Mouse (Mus musculus) C2C12 (cell line): ENCODE measurements around the gene Tbl3. TPM values are rescaled to one million over a fixed set of nuclear protein-coding genes. Genes with fewer than 3 reads are reported as not detected.
"Not testable (repeated sequence)": the region's sequence is repeated elsewhere in the genome, so short reads cannot be mapped to it uniquely, and the experiment has no call there.

Experiments
- H3K27me3 ChIP-seq: one replicate; pipeline ENCODE4 v1.6.1; 2011; ENCODE audit not compliant: control insufficient read depth, insufficient read depth, insufficient read length
- H3K36me3 ChIP-seq: one replicate; pipeline ENCODE4 v1.6.1; 2011; ENCODE audit not compliant: control insufficient read depth, insufficient read depth
- H3K4me3 ChIP-seq: one replicate; pipeline ENCODE4 v1.5.1; 2011; ENCODE audit warnings: mild to moderate bottlenecking, control low read depth; ENCODE audit not compliant: poor library complexity, insufficient read depth, severe bottlenecking
- H3K79me2 ChIP-seq: one replicate; pipeline ENCODE4 v1.6.1; 2011; ENCODE audit not compliant: control insufficient read depth, insufficient read depth
- H3K79me3 ChIP-seq: one replicate; pipeline ENCODE4 v1.6.1; 2011; ENCODE audit warnings: low read depth, control low read depth
- H3ac ChIP-seq: one replicate; pipeline ENCODE3; 2011; ENCODE audit warnings: low read depth; ENCODE audit not compliant: control insufficient read depth, insufficient read length
- CEBPB ChIP-seq: IDR thresholded peaks from one replicate; pipeline ENCODE4 v1.6.1; 2011; ENCODE audit warnings: low read depth, mild to moderate bottlenecking, control low read depth, moderate library complexity
- CTCF ChIP-seq: IDR thresholded peaks from one replicate; pipeline ENCODE4 v1.5.1; 2011; ENCODE audit not compliant: control insufficient read depth, insufficient read depth, insufficient read length
- FOSL1 ChIP-seq: IDR thresholded peaks from one replicate; pipeline ENCODE4 v1.8.0; 2011; ENCODE audit warnings: mild to moderate bottlenecking, low read length; ENCODE audit not compliant: poor library complexity, insufficient read depth, severe bottlenecking
- MAX ChIP-seq: IDR thresholded peaks from one replicate; pipeline ENCODE4 v1.6.1; 2011; ENCODE audit warnings: mild to moderate bottlenecking, control low read depth
- MYOD1 ChIP-seq: IDR thresholded peaks from one replicate; pipeline ENCODE4 v1.6.1; 2011; ENCODE audit warnings: low read depth; ENCODE audit not compliant: control insufficient read depth, insufficient read length
- MYOG ChIP-seq: IDR thresholded peaks from one replicate; pipeline ENCODE4 v1.6.1; 2011; ENCODE audit not compliant: control insufficient read depth, insufficient read length; ENCODE audit errors: extremely low read depth
- USF1 ChIP-seq: IDR thresholded peaks from one replicate; pipeline ENCODE4 v1.6.1; 2011; ENCODE audit warnings: low read depth, mild to moderate bottlenecking, control low read depth, moderate library complexity
- polyA plus RNA-seq: library from polyadenylated mRNA; unstranded; fragments of >200 nt; fragmentation: generic; extraction: Trizol; gene quantifications from one replicate; pipeline ENCODE4 v1.2.1, GENCODE M21; 2012; ENCODE audit warnings: missing spikeins

Gene Tbl3
- polyA plus RNA-seq, 1 experiment: 83.8 TPM

DNA sequence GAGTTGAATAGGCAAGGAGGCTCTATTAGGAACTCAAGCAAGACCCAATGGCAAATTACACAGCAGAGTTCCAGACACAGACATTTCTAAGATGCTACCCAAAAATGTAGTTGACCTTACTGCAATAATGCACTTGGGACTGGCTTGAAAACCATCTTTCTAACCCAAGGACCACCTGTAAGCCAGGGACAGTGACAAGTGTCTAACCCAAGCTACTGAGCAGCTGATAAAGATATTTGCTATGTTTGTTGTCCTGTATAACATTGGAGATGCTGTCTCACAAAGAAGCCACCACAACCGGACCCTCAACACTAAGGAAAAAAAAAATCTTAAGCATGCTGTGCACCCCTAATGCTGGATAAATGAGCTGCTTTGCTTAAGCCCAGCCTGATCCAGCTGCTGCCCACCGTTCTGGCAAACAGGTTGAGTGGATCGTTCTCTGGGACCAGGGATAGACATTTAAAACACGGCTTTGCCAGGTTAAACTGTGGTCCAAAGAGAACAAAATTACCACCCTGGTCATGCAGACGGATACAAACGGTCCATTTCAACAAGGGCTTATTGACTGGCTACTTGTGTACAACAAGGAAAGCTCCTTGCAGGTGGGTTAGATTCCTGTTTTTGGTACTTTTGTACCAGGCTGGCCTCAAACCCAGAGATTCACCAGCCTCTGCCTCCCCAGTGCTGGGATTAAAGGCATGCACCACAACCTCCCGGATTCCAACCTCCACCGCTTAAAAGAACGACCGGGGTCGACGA lies 15.8 kb upstream of the Tbl3 start:
- H3K36me3 ChIP-seq: peaks cover 20% of the 10 kb centered on the region
- peak overlapping the region; percentile 81 for H3K4me3 ChIP-seq
- no peaks in the 10 kb centered on the region for H3K27me3 ChIP-seq
- H3K79me3 ChIP-seq: peaks cover 24% of the 10 kb centered on the region
- TF ChIP-seq MAX (no peak), CTCF (no peak), CEBPB (no peak), FOSL1 (no peak), MYOD1 (no peak), USF1 (no peak), MYOG (no peak)
- H3ac ChIP-seq: peak overlapping the region; percentile 75
- H3K79me2 ChIP-seq: peaks cover 59% of the 10 kb centered on the region

DNA sequence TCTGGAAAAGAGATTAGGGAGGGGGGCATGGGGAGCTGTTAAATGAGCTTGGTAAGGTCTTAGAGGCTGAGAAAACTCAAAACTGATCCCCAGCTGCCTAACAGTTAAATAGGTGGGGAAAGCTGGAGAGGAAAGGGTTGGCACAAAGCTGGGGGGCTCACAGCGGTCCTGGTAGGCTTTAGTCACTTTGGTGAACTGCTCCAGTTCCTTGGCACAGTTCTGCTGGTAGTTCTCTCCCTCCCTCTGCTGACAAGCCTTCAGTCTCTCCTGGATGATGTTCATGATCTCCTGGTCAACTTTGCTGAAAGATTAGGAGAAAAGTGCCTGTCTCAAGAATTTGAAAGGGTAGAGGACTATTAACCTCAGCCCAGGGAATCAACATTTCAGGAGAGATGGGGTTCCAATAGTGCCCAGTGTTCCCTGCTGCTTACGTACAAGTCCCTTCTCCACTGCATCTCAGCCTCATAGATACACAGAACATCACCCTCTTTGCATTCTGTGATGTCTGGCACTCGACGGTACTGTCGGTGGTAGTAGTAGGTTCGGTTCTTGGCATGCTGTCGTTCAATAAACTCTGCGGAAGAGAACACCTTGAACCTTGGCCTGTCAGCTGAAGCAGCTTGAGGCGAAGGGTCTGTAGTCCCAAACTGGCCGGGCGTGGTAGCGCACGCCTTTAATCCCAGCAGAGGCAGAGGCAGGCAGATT lies 14.9 kb upstream of the Tbl3 start:
- Histone ChIP-seq H3K4me3 (peak overlapping the region; percentile 81), H3ac (peak overlapping the region; percentile 48), H3K36me3 (peaks cover 28% of the 10 kb centered on the region), H3K79me2 (peaks cover 65% of the 10 kb centered on the region), H3K79me3 (peaks cover 24% of the 10 kb centered on the region), H3K27me3 (no peaks in the 10 kb centered on the region)
- TF ChIP-seq MYOG (no peak), MAX (no peak), CEBPB (no peak), CTCF (no peak), USF1 (no peak), FOSL1 (no peak), MYOD1 (no peak)

DNA sequence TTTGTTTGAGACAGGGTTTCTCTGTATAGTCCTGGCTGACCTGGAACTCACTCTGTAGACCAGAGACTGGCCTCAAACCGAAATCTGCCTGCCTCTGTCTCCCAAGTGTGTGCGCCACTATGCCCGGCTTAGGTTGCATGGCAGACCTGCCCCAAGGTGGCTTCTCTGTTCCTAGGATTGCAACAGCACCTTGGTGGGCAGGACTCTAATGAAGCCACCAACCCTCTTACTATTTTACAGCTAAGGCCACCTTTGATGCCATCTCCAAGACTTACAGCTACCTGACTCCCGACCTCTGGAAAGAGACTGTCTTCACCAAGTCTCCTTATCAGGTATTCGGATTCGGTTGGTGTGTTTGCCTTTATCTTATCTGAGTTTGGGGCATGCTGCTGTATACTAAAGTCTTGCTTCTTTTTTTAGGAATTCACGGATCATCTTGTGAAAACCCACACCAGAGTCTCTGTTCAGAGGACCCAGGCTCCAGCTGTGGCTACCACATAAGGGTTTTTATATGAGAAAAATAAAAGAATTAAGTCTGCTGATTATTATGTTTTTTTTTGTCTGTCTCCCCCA lies 14.0 kb upstream of the Tbl3 start:
- H3K79me2 ChIP-seq: peaks cover 65% of the 10 kb centered on the region
- peaks cover 24% of the 10 kb centered on the region for H3K79me3 ChIP-seq
- H3K36me3 ChIP-seq: peaks cover 31% of the 10 kb centered on the region
- peak overlapping the region; percentile 89 for H3ac ChIP-seq
- not testable (repeated sequence) for H3K27me3 ChIP-seq
- H3K4me3 ChIP-seq: peak overlapping the region; percentile 32

DNA sequence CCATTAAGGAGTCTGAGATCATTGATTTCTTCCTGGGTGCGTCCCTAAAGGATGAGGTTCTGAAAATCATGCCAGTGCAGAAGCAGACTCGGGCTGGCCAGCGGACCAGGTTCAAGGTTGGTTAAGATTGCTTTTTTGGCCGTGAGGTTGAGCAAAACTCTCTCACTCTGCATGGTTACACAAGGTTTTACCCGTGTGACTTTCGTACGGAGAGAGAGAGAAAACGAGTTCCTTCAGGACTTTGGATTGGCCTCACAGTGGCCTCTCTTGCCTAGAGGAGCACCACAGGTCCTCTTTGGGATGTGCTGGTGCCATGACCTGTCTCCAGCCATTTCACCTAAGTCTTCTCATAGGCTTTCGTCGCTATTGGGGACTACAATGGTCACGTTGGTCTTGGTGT lies 13.2 kb upstream of the Tbl3 start:
- not testable (repeated sequence) for H3K27me3 ChIP-seq
- Histone ChIP-seq H3K79me2 (peaks cover 65% of the 10 kb centered on the region), H3K36me3 (peaks cover 31% of the 10 kb centered on the region), H3K79me3 (peaks cover 24% of the 10 kb centered on the region), H3K4me3 (peak overlapping the region; percentile 68), H3ac (peak overlapping the region; percentile 96)

- Histone ChIP-seq H3K27me3 (no peaks in the 10 kb centered on the region), H3K4me3 (peak overlapping the region; percentile 68), H3K36me3 (peaks cover 31% of the 10 kb centered on the region), H3K79me2 (peaks cover 65% of the 10 kb centered on the region), H3K79me3 (peaks cover 24% of the 10 kb centered on the region), H3ac (peak overlapping the region; percentile 78)
- no peak for TF ChIP-seq MYOD1
- TF ChIP-seq CTCF: no peak
- TF ChIP-seq MAX: no peak
- no peak for TF ChIP-seq MYOG
- TF ChIP-seq CEBPB: no peak
- TF ChIP-seq USF1: no peak
- no peak for TF ChIP-seq FOSL1
Observed at GRCm38 (mm10) chr17:24719494-24720222, 12.2 kb upstream of the Tbl3 start.

GRCm38 (mm10) chr17:24718938-24719337 lies 11.5 kb upstream of the Tbl3 start:
- H3K79me3 ChIP-seq: peaks cover 23% of the 10 kb centered on the region

More at GRCm38 (mm10) chr17:24718938-24719337, 11.5 kb upstream of the Tbl3 start:
- peaks cover 63% of the 10 kb centered on the region for H3K79me2 ChIP-seq
- H3K27me3 ChIP-seq: not testable (repeated sequence)
- H3K4me3 ChIP-seq: peak overlapping the region; percentile 68
- H3ac ChIP-seq: peak overlapping the region; percentile 8
- peaks cover 31% of the 10 kb centered on the region for H3K36me3 ChIP-seq
